8 mouse cellular contexts compared by ENCODE assay signal in the genomic region with DNA sequence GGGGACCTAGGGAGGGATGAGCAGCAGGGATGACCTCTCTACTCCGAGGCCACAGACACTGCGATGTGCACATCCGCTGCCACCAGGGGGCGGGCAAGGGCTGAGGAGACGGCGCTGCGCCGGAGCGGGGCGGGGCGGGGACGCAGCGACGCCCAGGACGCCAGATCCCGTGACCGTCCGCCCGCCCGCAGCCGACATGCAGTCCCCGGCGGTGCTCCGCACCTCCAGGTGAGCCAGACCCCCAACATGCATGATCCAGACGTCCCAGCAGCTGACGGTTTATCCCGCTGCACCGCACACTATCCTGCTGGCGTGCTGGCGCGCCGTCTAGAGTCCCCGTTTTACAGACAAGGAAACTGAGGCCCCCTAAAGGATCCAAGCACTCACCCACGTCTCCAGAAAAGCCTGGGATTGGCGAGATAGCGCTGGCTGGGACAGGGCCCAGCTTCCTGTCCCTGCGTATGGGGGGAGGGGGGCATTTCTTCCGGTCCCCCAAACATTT. TPM values are rescaled to one million over a fixed set of nuclear protein-coding genes. Genes with fewer than 3 reads are reported as not detected.
DNase-seq lines count a peak whose midpoint lies in the region; ATAC-seq and TF ChIP-seq lines count a peak whose summit lies in the region.

A gene (plus strand): TSS at position 163 of the 502 bp plus-strand sequence.

- peaks cover 0 to 3% of the 10 kb centered on the region in 2 experiments; a peak in 1 of 4 replicates for H3K4me1 ChIP-seq in ES-E14 (ENCODE audit: control insufficient read depth in 2 of 2, insufficient read depth in 2 of 2, low read length in 2 of 2, poor library complexity in 1 of 2)
- peaks cover 23% of the 10 kb centered on the region for H3K4me1 ChIP-seq in forebrain, embryonic 15.5 days
- peaks cover 10% of the 10 kb centered on the region for H3K4me1 ChIP-seq in lung, embryonic 15.5 days
- H3K4me1 ChIP-seq in olfactory bulb, adult 2 months (ENCODE audit: control insufficient read depth, insufficient read depth, low read length): peaks cover 12% of the 10 kb centered on the region
- H3K4me1 ChIP-seq in thymus, adult 2 months (replicated peaks; ENCODE audit: control insufficient read depth, insufficient read depth, low read length): peaks cover 5% of the 10 kb centered on the region; the same call in 1 of the 2 replicates

- H3K36me3 ChIP-seq in ES-E14 (ENCODE audit: control insufficient read depth, insufficient read depth, low read length, poor library complexity, severe bottlenecking): peaks cover 13% of the 10 kb centered on the region; the same call in 1 of the 2 replicates
- H3K36me3 ChIP-seq in forebrain, embryonic 15.5 days: peaks cover 5% of the 10 kb centered on the region; the same call in 1 of the 2 replicates
- peaks cover 4% of the 10 kb centered on the region; the same call in 1 of the 2 replicates for H3K36me3 ChIP-seq in lung, embryonic 15.5 days
- no peaks in the 10 kb centered on the region for H3K36me3 ChIP-seq in thymus, adult 2 months (ENCODE audit: control insufficient read depth, insufficient read depth, low read length)

- 0 out of 2 replicates have a peak, but pooled peaks have one; percentile 26 for TF ChIP-seq POLR2A in olfactory bulb, adult 2 months (IDR thresholded peaks at IDR 0.05; ENCODE audit: insufficient read depth, low read depth, low read length)
- TF ChIP-seq POLR2A in thymus, adult 2 months (IDR thresholded peaks at IDR 0.05; ENCODE audit: control insufficient read depth, extremely low read depth, insufficient read depth, low read length, poor library complexity): no peak

- in situ Hi-C loops in ES-E14 (cut with MboI; ENCODE audit: low sequenced_read_pairs in 2 of 2, unreplicated experiment in 2 of 2): no loop called here

- peak within 1 kb of the TSS; percentile 77 for H3K4me2 ChIP-seq in forebrain, embryonic 15.5 days (replicated peaks)
- H3K4me2 ChIP-seq in lung, embryonic 15.5 days: peak within 1 kb of the TSS; percentile 73

- peak; percentile 81 for DNase-seq in ES-E14 (ENCODE audit: low read depth, low spot score)
- peak; percentile 83 for DNase-seq in cerebellum, adult 11 months
- DNase-seq in heart, postnatal 25 days (ENCODE audit: low spot score): peak; percentile 65
- peak; percentile 81 to 93 for DNase-seq in layer of hippocampus, adult 2 months (ENCODE audit: low spot score in 2 of 2)
- peak; percentile 85 for DNase-seq in thymus, adult 2 months

- under 1% methylated on average over 36 of the region's 38 CpGs for WGBS in forebrain, embryonic 15.5 days
- under 1% methylated on average over 38 of the region's 38 CpGs for WGBS in lung, embryonic 15.5 days
- WGBS in olfactory bulb, adult 2 months: under 1% methylated on average over 38 of the region's 38 CpGs
- WGBS in thymus, adult 2 months: under 1% methylated on average over 37 of the region's 38 CpGs

- H3K9me3 ChIP-seq in ES-E14 (ENCODE audit: control insufficient read depth, insufficient read depth, low read depth, low read length): no peaks in the 10 kb centered on the region
- no peaks in the 10 kb centered on the region for H3K9me3 ChIP-seq in forebrain, embryonic 15.5 days
- H3K9me3 ChIP-seq in lung, embryonic 15.5 days: no peaks in the 10 kb centered on the region

- H3K27me3 ChIP-seq in forebrain, embryonic 15.5 days: peaks cover 17% of the 10 kb centered on the region; the same call in 1 of the 2 replicates
- peaks cover 24% of the 10 kb centered on the region for H3K27me3 ChIP-seq in lung, embryonic 15.5 days
- no peaks in the 10 kb centered on the region for H3K27me3 ChIP-seq in thymus, adult 2 months (ENCODE audit: control insufficient read depth, insufficient read depth, low read length)

- peak within 1 kb of the TSS; percentile 61; the same call in 1 of the 2 replicates for H3K27ac ChIP-seq in ES-E14 (ENCODE audit: insufficient read depth, low read depth, low read length, poor library complexity, severe bottlenecking)
- H3K27ac ChIP-seq in forebrain, embryonic 15.5 days (replicated peaks): no peak within 1 kb of the TSS
- H3K27ac ChIP-seq in layer of hippocampus, adult 2 months: peak within 1 kb of the TSS; percentile 87
- no peak within 1 kb of the TSS for H3K27ac ChIP-seq in lung, embryonic 15.5 days
- no peak within 1 kb of the TSS for H3K27ac ChIP-seq in olfactory bulb, adult 2 months (ENCODE audit: insufficient read depth, low read depth, low read length)
- no peak within 1 kb of the TSS for H3K27ac ChIP-seq in thymus, adult 2 months (ENCODE audit: control insufficient read depth, insufficient read depth, low read length)

- H3K4me3 ChIP-seq in ES-E14 (ENCODE audit: insufficient read depth in 1 of 2, low read depth in 1 of 2, low read length in 2 of 2, poor library complexity in 1 of 2, severe bottlenecking in 1 of 2): peak within 1 kb of the TSS; percentile 84 to 89
- peak within 1 kb of the TSS; percentile 66 for H3K4me3 ChIP-seq in forebrain, embryonic 15.5 days
- H3K4me3 ChIP-seq in layer of hippocampus, adult 2 months: peak within 1 kb of the TSS; percentile 75
- peak within 1 kb of the TSS; percentile 68 for H3K4me3 ChIP-seq in lung, embryonic 15.5 days
- peak within 1 kb of the TSS; percentile 72 for H3K4me3 ChIP-seq in olfactory bulb, adult 2 months (ENCODE audit: insufficient read depth, low read depth, low read length)
- H3K4me3 ChIP-seq in thymus, adult 2 months (ENCODE audit: control insufficient read depth, insufficient read depth, low read length): peak within 1 kb of the TSS; percentile 83

- ATAC-seq in forebrain, embryonic 15.5 days (replicated peaks): peak; percentile 88
- ATAC-seq in lung, embryonic 15.5 days (ENCODE audit: borderline replicate concordance, extremely low read depth, low FRiP score, low TSS enrichment): peak; percentile 86

- peak; percentile 93 for TF ChIP-seq CTCF in layer of hippocampus, adult 2 months (conservative IDR thresholded peaks at IDR 0.05)
- peak; percentile 80 for TF ChIP-seq CTCF in olfactory bulb, adult 2 months (IDR thresholded peaks at IDR 0.05; ENCODE audit: insufficient read depth, low read depth, low read length)
- peak; percentile 89 for TF ChIP-seq CTCF in thymus, adult 2 months (IDR thresholded peaks at IDR 0.05; ENCODE audit: borderline replicate concordance, control insufficient read depth, extremely low read depth, insufficient read depth, low read length, poor library complexity)

- H3K9ac ChIP-seq in ES-E14 (ENCODE audit: insufficient read depth, low read depth, low read length, poor library complexity, severe bottlenecking): peak within 1 kb of the TSS; percentile 86
- peak within 1 kb of the TSS; percentile 58 for H3K9ac ChIP-seq in forebrain, embryonic 15.5 days (replicated peaks)
- peak within 1 kb of the TSS; percentile 66 for H3K9ac ChIP-seq in lung, embryonic 15.5 days

- intact Hi-C loops in heart, postnatal 25 days (cut with DNase I): loop anchor here (10.0 kb wide), 1 partner anchor 571 kb away; no protein-coding TSS in a partner anchor

TF ChIP-seq in ES-E14, 5 proteins besides CTCF, POLR2A, EP300 and RAD21:
- TF ChIP-seq ZC3H11A (IDR thresholded peaks at IDR 0.05; ENCODE audit: borderline replicate concordance, low read depth, low read length) (no peak), ZNF384 (IDR thresholded peaks at IDR 0.05; ENCODE audit: low read depth, low read length) (no peak), HCFC1 (IDR thresholded peaks at IDR 0.05; ENCODE audit: borderline replicate concordance, insufficient read depth, low read length) (no peak), MAFK (IDR thresholded peaks at IDR 0.05; ENCODE audit: insufficient read depth, low read depth, low read length) (no peak), CHD2 (IDR thresholded peaks at IDR 0.05; ENCODE audit: low read depth, low read length) (no peak)

RNA-seq across cellular contexts. Expression of the gene that starts here (rescaled TPM):
- total RNA-seq in ES-E14 (2012; rRNA removed): 7.7 and 7.9 TPM in 2 replicates
- polyA plus RNA-seq in forebrain, embryonic 15.5 days (2015; fragmentation: Nextera tagmentation; extraction: Ambion mirVana): 11.0 and 11.6 TPM in 2 replicates
- 10 to 100 TPM; 11.9 to 14.1 TPM for total RNA-seq in heart, postnatal 25 days (2021)
- total RNA-seq in layer of hippocampus, adult 2 months (2021): 10 to 100 TPM; 12.2 to 15.1 TPM
- polyA plus RNA-seq in lung, embryonic 15.5 days (2015; fragmentation: Nextera tagmentation; extraction: Ambion mirVana): 16.2 and 16.3 TPM in 2 replicates
- polyA plus RNA-seq in olfactory bulb, adult 2 months (2012; ENCODE audit: insufficient read depth, insufficient read length, low replicate concordance, missing spikeins): not detected in 2 replicates
- polyA plus RNA-seq in thymus, adult 2 months (2012; rRNA removed): 12.4 and 14.3 TPM in 2 replicates

Comparison
In these comparisons a context has a peak if more than half of its experiments do, and no peak if none do; other contexts are left out.
1. RNA of the gene that starts here (polyA plus RNA-seq): 16.2 to 16.3 TPM in lung, embryonic 15.5 days, 12.4 to 14.3 TPM in thymus, adult 2 months and 11.0 to 11.6 TPM in forebrain, embryonic 15.5 days; not detected in olfactory bulb, adult 2 months; every median in the first group is over 10 times any median in the second.
2. H3K27ac ChIP-seq: peak in ES-E14 (single experiment) and layer of hippocampus, adult 2 months (single experiment); none in forebrain, embryonic 15.5 days (single experiment), lung, embryonic 15.5 days (single experiment), olfactory bulb, adult 2 months (single experiment) and thymus, adult 2 months (single experiment).
3. Peak in every context shown above with its lines, with median percentiles within 50 percentile points of each other: DNase-seq, H3K4me3 ChIP-seq, H3K9ac ChIP-seq and CTCF ChIP-seq.